Mouse (Mus musculus) bone marrow macrophage, adult 2 months (primary cell): ENCODE data around the gene Lrp10.

Experiments used
- CTCF ChIP-seq: IDR thresholded peaks from 2 replicates; pipeline ENCODE4 v1.5.1; 2012; ENCODE audit warnings: low read depth, mild to moderate bottlenecking, low read length, moderate library complexity
- POLR2A ChIP-seq: IDR thresholded peaks from 2 replicates; pipeline ENCODE4 v1.6.1; 2012; ENCODE audit warnings: mild to moderate bottlenecking, low read depth, low read length, borderline replicate concordance

- no peak for TF ChIP-seq CTCF
- TF ChIP-seq POLR2A: no peak
Observed at GRCm38 (mm10) chr14:54454669-54455528, 9.0 kb upstream of the Lrp10 start.
